Mouse (Mus musculus) megakaryocyte, embryonic 14.5 days (primary cell): ENCODE results near the gene Neurog2.

Source experiments
- FLI1 ChIP-seq: IDR thresholded peaks from 2 replicates; pipeline ENCODE4 v1.6.1; 2012; ENCODE audit warnings: low read length, inconsistent platforms, mixed read lengths
- GATA1 ChIP-seq: IDR thresholded peaks from 3 replicates; pipeline ENCODE4 v1.6.1; 2012; ENCODE audit warnings: mixed read lengths, low read length, inconsistent platforms, borderline replicate concordance

GRCm38 (mm10) chr3:127625296-127625695 lies 7.6 kb upstream of the Neurog2 start:
- no peak for TF ChIP-seq GATA1
- no peak for TF ChIP-seq FLI1
